Mouse (Mus musculus) G1E (cell line): ENCODE results near the gene Mllt6. TPM values are rescaled to one million over a fixed set of nuclear protein-coding genes. Genes with fewer than 3 reads are reported as not detected.

Experiments
- ATAC-seq: 2 replicates; pipeline ENCODE4 v1.8.0; 2016; ENCODE audit warnings: mild to moderate bottlenecking; ENCODE audit not compliant: insufficient number of reproducible peaks, poor library complexity, low FRiP score, severe bottlenecking; ENCODE audit errors: extremely low read depth
- DNase-seq: peaks from one replicate; pipeline ENCODE4 v3.0.0; 2012; ENCODE audit warnings: low spot score
- H3K27me3 ChIP-seq: 2 replicates; pipeline ENCODE4 v1.6.1; 2012; ENCODE audit warnings: mild to moderate bottlenecking, low read length, inconsistent platforms; ENCODE audit not compliant: insufficient read depth
- H3K36me3 ChIP-seq: replicated peaks from 2 replicates; pipeline ENCODE3; 2012; ENCODE audit warnings: mild to moderate bottlenecking, inconsistent platforms
- H3K4me1 ChIP-seq: 2 replicates; pipeline ENCODE4 v1.6.1; 2012; ENCODE audit warnings: low read depth, low read length, inconsistent platforms, mixed read lengths; ENCODE audit not compliant: insufficient read depth
- H3K4me3 ChIP-seq: 2 replicates; pipeline ENCODE4 v1.5.1; 2012; ENCODE audit warnings: low read depth, mild to moderate bottlenecking, inconsistent platforms, low read length, moderate library complexity, mixed read lengths
- H3K9me3 ChIP-seq: replicated peaks from 2 replicates; pipeline ENCODE4 v1.6.1; 2012; ENCODE audit warnings: inconsistent platforms
- CTCF ChIP-seq: IDR thresholded peaks from 2 replicates; pipeline ENCODE4 v1.5.1; 2012; ENCODE audit warnings: low read depth, low read length, inconsistent platforms, mixed read lengths
- GATA1 ChIP-seq: IDR thresholded peaks from 2 replicates; pipeline ENCODE4 v1.6.1; 2012; ENCODE audit warnings: borderline replicate concordance, low read length, inconsistent platforms, mixed read lengths
- GATA2 ChIP-seq: IDR thresholded peaks from 2 replicates; pipeline ENCODE4 v1.6.1; 2012; ENCODE audit warnings: low read depth, low read length, inconsistent platforms, borderline replicate concordance
- POLR2AphosphoS5 ChIP-seq: IDR thresholded peaks from 2 replicates; pipeline ENCODE4 v1.6.1; 2012; ENCODE audit warnings: low read depth, low read length, inconsistent platforms; ENCODE audit not compliant: insufficient replicate concordance
- TAL1 ChIP-seq: conservative IDR thresholded peaks from 2 replicates; pipeline ENCODE4 v1.6.1; 2012; ENCODE audit warnings: low read depth, low read length, inconsistent platforms, mixed read lengths
- polyA plus RNA-seq: library from polyadenylated mRNA; stranded (reverse); fragments of >175 nt; gene quantifications from 2 replicates; pipeline ENCODE4 v1.2.3, GENCODE M21; 2012
- total RNA-seq, 2 experiments: library from RNA; stranded (forward) in 1 of 2; stranded (reverse) in 1 of 2; fragments of 200-1000 nt in 1 of 2; fragments of >200 nt in 1 of 2; fragmentation: Nextera tagmentation in 1 of 2; gene quantifications; 2 replicates each; pipeline ENCODE4 v1.2.3; 2014 to 2017

Gene Mllt6
- total and polyA plus RNA-seq, 3 experiments: 10.9 to 38.3 (median 16.5) TPM

DNA sequence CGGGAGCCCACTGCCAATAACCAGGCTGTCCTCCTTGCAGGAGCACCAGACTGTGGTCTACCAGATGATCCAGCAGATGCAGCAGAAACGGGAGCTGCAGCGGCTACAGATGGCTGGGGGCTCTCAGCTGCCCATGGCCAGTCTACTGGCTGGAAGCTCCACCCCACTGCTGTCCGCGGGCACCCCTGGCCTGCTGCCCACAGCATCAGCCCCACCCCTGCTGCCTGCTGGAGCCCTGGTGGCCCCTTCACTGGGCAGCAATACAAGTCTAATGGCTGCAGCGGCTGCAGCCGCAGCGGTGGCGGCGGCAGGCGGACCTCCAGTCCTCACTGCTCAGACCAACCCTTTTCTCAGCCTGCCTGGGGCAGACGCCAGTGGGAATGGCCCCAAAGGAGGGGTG, 17.2 kb downstream of the Mllt6 start:
- H3K4me3 ChIP-seq: no peak overlapping the region
- peaks cover 16% of the 10 kb centered on the region for H3K4me1 ChIP-seq
- H3K27me3 ChIP-seq: peaks cover 23% of the 10 kb centered on the region; the same call in 1 of the 2 replicates
- H3K36me3 ChIP-seq: peaks cover 65% of the 10 kb centered on the region
- ATAC-seq (no peak), DNase-seq (no peak)
- H3K9me3 ChIP-seq: no peaks in the 10 kb centered on the region
- TF ChIP-seq GATA2 (no peak), GATA1 (no peak), TAL1 (no peak), POLR2AphosphoS5 (no peak), CTCF (no peak)

GRCm38 (mm10) chr11:97682504-97683055, 19.4 kb downstream of the Mllt6 start:
- TF ChIP-seq POLR2AphosphoS5 (no peak), GATA2 (no peak), CTCF (no peak), TAL1 (no peak), GATA1 (no peak)
- no peak for DNase-seq
- peaks cover 31% of the 10 kb centered on the region for H3K27me3 ChIP-seq
- ATAC-seq: no peak
- no peak overlapping the region for H3K4me3 ChIP-seq
- peaks cover 28% of the 10 kb centered on the region for H3K4me1 ChIP-seq
- H3K9me3 ChIP-seq: no peaks in the 10 kb centered on the region
- H3K36me3 ChIP-seq: peaks cover 45% of the 10 kb centered on the region

DNA sequence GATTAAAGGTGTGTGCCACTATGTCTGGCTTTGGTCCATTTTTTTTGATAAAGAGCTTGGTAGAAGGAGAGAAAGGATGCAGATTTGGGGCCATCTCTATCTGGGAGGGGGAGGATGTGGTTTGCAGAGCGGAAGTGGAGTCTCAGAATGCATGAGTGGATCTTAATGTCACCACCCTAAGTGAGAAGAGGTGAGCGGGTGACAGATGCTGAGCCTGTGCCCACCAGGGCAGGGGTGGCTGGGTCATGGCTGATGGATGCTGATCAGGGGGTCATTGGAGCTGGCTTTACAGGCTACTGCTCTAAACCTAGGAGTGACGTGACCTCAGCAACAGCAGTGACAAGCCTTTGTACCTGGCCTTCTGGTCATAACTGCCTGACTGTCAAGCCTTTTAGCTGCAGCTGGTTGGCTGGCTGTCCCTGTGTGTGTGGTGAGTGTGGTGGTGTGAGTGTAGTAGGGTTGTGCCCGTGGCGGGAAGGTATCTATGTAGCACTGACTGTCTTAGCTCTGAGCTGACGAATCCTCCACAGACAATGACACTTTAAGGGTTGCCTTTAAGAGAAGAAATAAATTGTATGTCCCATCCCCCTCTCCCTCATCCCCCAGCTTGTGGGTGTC, 21.0 kb downstream of the Mllt6 start:
- no peaks in the 10 kb centered on the region for H3K9me3 ChIP-seq
- H3K36me3 ChIP-seq: peaks cover 32% of the 10 kb centered on the region
- DNase-seq: no peak
- H3K27me3 ChIP-seq: peaks cover 28% of the 10 kb centered on the region
- TF ChIP-seq GATA2 (no peak), CTCF (no peak), POLR2AphosphoS5 (no peak), GATA1 (no peak), TAL1 (no peak)
- H3K4me1 ChIP-seq: peaks cover 28% of the 10 kb centered on the region
- H3K4me3 ChIP-seq: no peak overlapping the region
- no peak for ATAC-seq

- Histone ChIP-seq H3K36me3 (peaks cover 27% of the 10 kb centered on the region), H3K9me3 (no peaks in the 10 kb centered on the region), H3K27me3 (peaks cover 28% of the 10 kb centered on the region), H3K4me3 (no peak overlapping the region), H3K4me1 (peaks cover 28% of the 10 kb centered on the region)
- no peak for ATAC-seq
- TF ChIP-seq CTCF (no peak), GATA2 (no peak), GATA1 (no peak), TAL1 (no peak), POLR2AphosphoS5 (no peak)
- DNase-seq: no peak
Measured at GRCm38 (mm10) chr11:97684766-97685165, 21.6 kb downstream of the Mllt6 start.

DNA sequence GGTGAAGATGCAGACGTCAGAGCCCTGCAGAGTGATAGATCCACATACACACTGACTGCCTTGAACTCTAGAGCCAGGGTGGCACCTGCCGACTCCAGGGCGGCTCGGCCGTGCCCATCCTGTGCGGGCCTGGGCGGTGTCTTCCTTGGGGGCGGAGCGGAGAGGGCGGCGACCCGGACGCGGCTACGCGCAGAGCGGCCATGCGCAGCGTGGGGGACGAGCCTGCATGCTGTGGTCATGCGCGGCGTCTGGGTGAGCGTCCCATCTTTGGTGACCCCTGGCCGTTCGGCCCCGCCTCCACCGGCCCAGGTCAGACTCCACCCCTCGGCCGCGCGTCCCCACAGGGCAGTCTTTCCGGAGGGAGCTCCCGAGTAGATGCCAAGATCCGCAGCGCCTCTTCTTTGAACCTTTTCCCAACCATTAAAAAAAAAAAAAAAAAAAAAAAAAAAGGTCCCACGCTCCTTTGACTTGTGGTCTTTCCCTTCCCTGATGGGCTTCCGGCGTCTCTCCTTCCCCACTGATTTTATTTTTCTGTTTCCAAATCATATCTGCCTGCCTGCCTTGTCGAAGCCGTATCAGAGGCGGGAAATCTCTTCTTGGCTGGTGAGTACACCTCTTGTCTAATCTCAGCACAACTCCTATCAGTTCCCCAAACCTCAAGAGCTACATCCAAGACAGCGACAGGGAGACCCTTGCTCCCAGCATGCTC, 22.6 kb downstream of the Mllt6 start, which contains the start of gene Cisd3:
TSS of gene Cisd3 (plus strand) at position 214 of the 709 bp plus-strand sequence.
- Histone ChIP-seq H3K36me3 (peaks cover 19% of the 10 kb centered on the region), H3K9me3 (no peaks in the 10 kb centered on the region), H3K4me3 (peak within 1 kb of the TSS; percentile 71), H3K27me3 (peaks cover 27% of the 10 kb centered on the region), H3K4me1 (peaks cover 28% of the 10 kb centered on the region)
- DNase-seq: peak; percentile 54
- TF ChIP-seq TAL1 (no peak), POLR2AphosphoS5 (no peak), GATA2 (no peak), CTCF (no peak), GATA1 (no peak)
- peak; percentile 60; the same call in 1 of the 2 replicates for ATAC-seq

DNA sequence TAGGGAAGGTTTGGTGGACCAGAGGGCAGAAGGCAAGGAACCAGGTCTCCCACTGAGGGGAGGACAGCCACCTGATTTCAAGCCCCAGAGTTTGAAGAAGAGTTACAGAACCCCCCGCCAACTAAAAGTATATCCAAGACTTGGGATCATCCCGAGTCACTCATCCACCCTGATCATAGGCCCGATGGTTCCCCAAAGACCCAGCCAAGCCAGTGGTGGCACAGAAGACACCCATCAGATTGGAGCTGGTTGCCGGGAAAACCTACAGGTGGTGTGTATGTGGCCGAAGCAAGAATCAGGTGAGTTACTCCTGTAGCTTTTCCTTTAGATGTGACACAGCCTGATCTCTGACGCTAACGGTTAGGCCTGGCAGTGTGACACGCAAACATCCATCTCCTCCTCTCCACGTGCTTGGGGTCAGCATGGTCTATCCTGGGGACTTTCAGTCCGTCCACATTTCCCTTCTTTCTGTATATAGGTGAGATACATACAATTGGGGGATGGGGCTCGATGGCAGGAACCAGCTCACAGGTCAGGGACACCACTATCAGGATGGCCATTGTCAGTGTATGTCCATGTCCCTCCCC, 23.2 kb downstream of the Mllt6 start:
- H3K4me1 ChIP-seq: peaks cover 28% of the 10 kb centered on the region
- no peak for ATAC-seq
- DNase-seq: no peak
- H3K4me3 ChIP-seq: peak overlapping the region; percentile 39; the same call in 1 of the 2 replicates
- H3K36me3 ChIP-seq: peaks cover 18% of the 10 kb centered on the region
- no peaks in the 10 kb centered on the region for H3K9me3 ChIP-seq
- TF ChIP-seq GATA2: no peak
- no peak for TF ChIP-seq TAL1
- no peak for TF ChIP-seq CTCF
- no peak for TF ChIP-seq POLR2AphosphoS5
- no peak for TF ChIP-seq GATA1
- H3K27me3 ChIP-seq: peaks cover 30% of the 10 kb centered on the region
